Mouse (Mus musculus) midbrain, postnatal 0 days (tissue): ENCODE measurements around the gene Ect2. TPM values are rescaled to one million over a fixed set of nuclear protein-coding genes. Genes with fewer than 3 reads are reported as not detected.
A peak's percentile ranks its signal among the peaks of the same experiment; 100 is the strongest.

Experiments
- ATAC-seq: fragments of 200-750 bp; cut with Nextera tagmentation; 2 replicates; pipeline ENCODE4 v1.8.0; 2017; ENCODE audit warnings: moderate number of reproducible peaks, mild to moderate bottlenecking, moderate TSS enrichment, moderate library complexity; ENCODE audit not compliant: low FRiP score
- DNase-seq: peaks from one replicate; pipeline ENCODE4 v3.0.0-alpha.2; 2015; ENCODE audit warnings: low spot score
- H3K27ac ChIP-seq: fragments of 300-500 bp; sonication (generic); 2 replicates; pipeline ENCODE4 v1.5.1; 2014; ENCODE audit warnings: low read depth, mild to moderate bottlenecking, low read length, mixed read lengths
- H3K27me3 ChIP-seq: fragments of 300-500 bp; sonication (generic); 2 replicates; pipeline ENCODE4 v1.6.1; 2014; ENCODE audit warnings: low read length, control low read depth, mixed read lengths; ENCODE audit not compliant: insufficient read depth
- H3K36me3 ChIP-seq: fragments of 300-500 bp; sonication (generic); 2 replicates; pipeline ENCODE4 v1.6.1; 2014; ENCODE audit warnings: low read length, control low read depth, mixed read lengths; ENCODE audit not compliant: insufficient read depth
- H3K4me1 ChIP-seq: fragments of 300-500 bp; sonication (generic); 2 replicates; pipeline ENCODE4 v1.6.1; 2014; ENCODE audit warnings: mild to moderate bottlenecking, control low read depth, antibody characterized with exemption, low read length, mixed read lengths; ENCODE audit not compliant: insufficient read depth
- H3K4me2 ChIP-seq: fragments of 300-500 bp; sonication (generic); 2 replicates; pipeline ENCODE4 v1.6.1; 2014; ENCODE audit warnings: low read depth, mild to moderate bottlenecking, low read length, mixed read lengths; ENCODE audit not compliant: poor library complexity, severe bottlenecking
- H3K4me3 ChIP-seq: fragments of 300-500 bp; sonication (generic); 2 replicates; pipeline ENCODE4 v1.5.1; 2014; ENCODE audit warnings: low read depth, mild to moderate bottlenecking, low read length, moderate library complexity
- H3K9ac ChIP-seq: fragments of 300-500 bp; sonication (generic); replicated peaks from 2 replicates; pipeline ENCODE4 v1.6.1; 2014; ENCODE audit warnings: mild to moderate bottlenecking, low read length, moderate library complexity, mixed read lengths; ENCODE audit not compliant: poor library complexity, severe bottlenecking
- H3K9me3 ChIP-seq: fragments of 300-500 bp; sonication (generic); 2 replicates; pipeline ENCODE4 v1.6.1; 2016; ENCODE audit warnings: low read length, control low read depth
- CTCF ChIP-seq: IDR thresholded peaks from 2 replicates; pipeline ENCODE4 v1.5.1; 2016; ENCODE audit warnings: antibody characterized with exemption, mild to moderate bottlenecking
- WGBS: fragments of 180-500 bp; shearing (Covaris S2); extraction: QIAGEN DNeasy Blood & Tissue Kit; methylation state at CpG from one replicate; pipeline ENCODE4 v1.1.7; 2014; 5-methylcytosine and 5-hydroxymethylcytosine counted together
- polyA plus RNA-seq: library from polyadenylated mRNA; unstranded; fragments of >200 nt; fragmentation: Nextera tagmentation; extraction: Ambion mirVana; gene quantifications from 2 replicates; pipeline ENCODE4 v1.2.1, GENCODE M21; 2015
- total RNA-seq: library from RNA; depleted of rRNA; stranded (reverse); fragments of >200 nt; gene quantifications from 2 replicates; pipeline ENCODE4 v1.2.3, GENCODE M21; 2014

Ect2 gene
- total and polyA plus RNA-seq, 2 experiments from 2014 or later: 2.2 to 3.9 TPM

GRCm38 (mm10) chr3:27070340-27070739 is 83.3 kb downstream of the Ect2 start:
- Histone ChIP-seq H3K4me2 (no peak overlapping the region), H3K36me3 (no peaks in the 10 kb centered on the region), H3K9ac (no peak overlapping the region), H3K4me1 (no peaks in the 10 kb centered on the region), H3K27ac (no peak overlapping the region), H3K9me3 (no peaks in the 10 kb centered on the region), H3K4me3 (no peak overlapping the region), H3K27me3 (no peaks in the 10 kb centered on the region)
- 64% methylated on average over 9 of the region's 9 CpGs for WGBS
- no peak for ATAC-seq
- DNase-seq: peak; percentile 23
- no peak for TF ChIP-seq CTCF

- no peak for DNase-seq
- no peak for ATAC-seq
- no peak overlapping the region for H3K4me2 ChIP-seq
- H3K9me3 ChIP-seq: no peaks in the 10 kb centered on the region
- H3K27me3 ChIP-seq: no peaks in the 10 kb centered on the region
- H3K4me3 ChIP-seq: no peak overlapping the region
- peak; percentile 28; the same call in 1 of the 2 replicates for TF ChIP-seq CTCF
- H3K27ac ChIP-seq: no peak overlapping the region
- H3K36me3 ChIP-seq: no peaks in the 10 kb centered on the region
- H3K9ac ChIP-seq: no peak overlapping the region
- no peaks in the 10 kb centered on the region for H3K4me1 ChIP-seq
Measured at GRCm38 (mm10) chr3:27067206-27067605, 86.5 kb downstream of the Ect2 start.

GRCm38 (mm10) chr3:27064886-27065285 is 88.8 kb downstream of the Ect2 start:
- 93% methylated on average over 2 of the region's 2 CpGs for WGBS
- DNase-seq (no peak), ATAC-seq (no peak)
- Histone ChIP-seq H3K9me3 (no peaks in the 10 kb centered on the region), H3K27ac (no peak overlapping the region), H3K36me3 (no peaks in the 10 kb centered on the region), H3K27me3 (no peaks in the 10 kb centered on the region), H3K4me1 (no peaks in the 10 kb centered on the region), H3K9ac (no peak overlapping the region), H3K4me2 (no peak overlapping the region), H3K4me3 (no peak overlapping the region)
- TF ChIP-seq CTCF: no peak

- ATAC-seq (no peak), DNase-seq (peak; percentile 3)
- TF ChIP-seq CTCF: no peak
- no peaks in the 10 kb centered on the region for H3K4me1 ChIP-seq
- no peaks in the 10 kb centered on the region for H3K27me3 ChIP-seq
- H3K9ac ChIP-seq: no peak overlapping the region
- no peak overlapping the region for H3K4me3 ChIP-seq
- no peak overlapping the region for H3K4me2 ChIP-seq
- H3K36me3 ChIP-seq: no peaks in the 10 kb centered on the region
- H3K27ac ChIP-seq: no peak overlapping the region
- 75% methylated on average over 11 of the region's 11 CpGs for WGBS
- no peaks in the 10 kb centered on the region for H3K9me3 ChIP-seq
Measured at GRCm38 (mm10) chr3:27063399-27064260, 90.0 kb downstream of the Ect2 start.

- TF ChIP-seq CTCF: no peak
- Histone ChIP-seq H3K4me1 (no peaks in the 10 kb centered on the region), H3K27me3 (no peaks in the 10 kb centered on the region), H3K9ac (no peak overlapping the region), H3K9me3 (no peaks in the 10 kb centered on the region), H3K4me3 (no peak overlapping the region), H3K4me2 (no peak overlapping the region), H3K27ac (no peak overlapping the region), H3K36me3 (no peaks in the 10 kb centered on the region)
- DNase-seq: no peak
- 83% methylated on average over 12 of the region's 12 CpGs for WGBS
- no peak for ATAC-seq
Measured at GRCm38 (mm10) chr3:27060441-27060840, 93.2 kb downstream of the Ect2 start.

- Histone ChIP-seq H3K4me1 (no peaks in the 10 kb centered on the region), H3K9me3 (no peaks in the 10 kb centered on the region), H3K9ac (no peak overlapping the region), H3K27me3 (no peaks in the 10 kb centered on the region), H3K4me2 (no peak overlapping the region), H3K4me3 (no peak overlapping the region), H3K27ac (no peak overlapping the region), H3K36me3 (no peaks in the 10 kb centered on the region)
- WGBS: 55% methylated on average over 12 of the region's 12 CpGs
- DNase-seq (no peak), ATAC-seq (0 out of 2 replicates have a peak, but pooled peaks have one; percentile 16)
- TF ChIP-seq CTCF: no peak
Measured at GRCm38 (mm10) chr3:27059529-27060322, 94.0 kb downstream of the Ect2 start.
